Mouse (Mus musculus): ENCODE results near the gene 6030408B16Rik. TPM values are rescaled to one million over a fixed set of nuclear protein-coding genes. Genes with fewer than 3 reads are reported as not detected.

Gene 6030408B16Rik
- polyA plus RNA-seq, 1 experiment from 2014 or later, result 50.0 TPM

DNA sequence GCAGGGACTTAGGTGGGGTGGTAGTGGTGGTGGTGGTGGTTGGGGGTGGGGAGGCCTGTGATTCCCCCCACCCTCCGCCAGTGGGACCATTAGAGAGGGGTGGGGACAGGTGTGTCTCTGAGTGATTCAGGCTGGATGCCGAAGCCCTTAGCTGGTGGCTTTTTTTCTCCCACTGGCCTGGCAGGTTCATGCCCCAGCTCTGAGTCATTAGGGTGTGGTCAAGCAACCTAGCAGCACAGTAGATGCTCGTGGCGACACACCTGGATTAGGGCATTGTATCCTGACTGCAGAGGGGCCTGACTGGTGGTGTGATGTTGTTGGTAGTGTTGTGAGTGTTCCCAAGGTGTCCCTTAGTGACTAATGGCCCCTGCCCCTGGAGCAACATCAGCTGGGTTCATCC lies 38.1 kb downstream of the 6030408B16Rik start:
- no peak overlapping the region for H3K4me2 ChIP-seq
- WGBS, result 44% methylated on average over 4 of the region's 4 CpGs
- no peak overlapping the region for H3K27ac ChIP-seq

DNA sequence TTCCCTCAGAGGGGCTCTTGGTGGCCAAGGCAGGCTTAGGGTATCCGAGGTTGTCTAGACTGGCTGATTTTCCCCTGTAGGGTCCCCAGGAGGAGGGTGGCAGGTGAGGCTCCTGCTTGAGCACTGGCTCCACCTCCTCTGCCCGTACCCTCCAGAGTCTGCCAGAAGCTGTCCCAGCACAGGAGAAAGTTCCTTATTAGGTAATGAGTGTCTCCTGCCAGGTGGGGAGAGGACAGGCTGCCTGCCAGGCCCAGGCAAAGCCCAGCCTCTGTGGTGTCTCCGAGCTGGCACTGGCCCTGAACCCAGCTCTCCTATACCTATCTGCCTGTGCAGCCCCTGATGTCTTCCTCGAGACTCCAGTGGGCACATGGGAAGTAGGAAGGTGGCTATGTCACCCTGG lies 39.4 kb downstream of the 6030408B16Rik start:
- H3K36me3 ChIP-seq, result no peaks in the 10 kb centered on the region
- H3K4me2 ChIP-seq, result no peak overlapping the region
- no peaks in the 10 kb centered on the region for H3K27me3 ChIP-seq
- no peak overlapping the region for H3K4me3 ChIP-seq
- ATAC-seq (ENCODE audit: borderline replicate concordance, extremely low read depth, low FRiP score, low TSS enrichment), result 0 out of 2 replicates have a peak, but pooled peaks have one; percentile 10
- 50% methylated on average over 4 of the region's 4 CpGs for WGBS
- H3K4me1 ChIP-seq, result peaks cover 46% of the 10 kb centered on the region
- H3K9me3 ChIP-seq, result no peaks in the 10 kb centered on the region
- 0 out of 2 replicates have a peak overlapping the region, but pooled peaks have one; percentile 19 for H3K27ac ChIP-seq
- no peak overlapping the region for H3K9ac ChIP-seq

More for the DNA sequence above, 38.1 kb downstream of the 6030408B16Rik start:
- no peak for ATAC-seq (ENCODE audit: borderline replicate concordance, extremely low read depth, low FRiP score, low TSS enrichment)
- H3K4me3 ChIP-seq, result no peak overlapping the region
- no peak overlapping the region for H3K9ac ChIP-seq
- peaks cover 50% of the 10 kb centered on the region for H3K4me1 ChIP-seq
- no peaks in the 10 kb centered on the region for H3K9me3 ChIP-seq
- no peaks in the 10 kb centered on the region for H3K36me3 ChIP-seq
- H3K27me3 ChIP-seq, result no peaks in the 10 kb centered on the region

DNA sequence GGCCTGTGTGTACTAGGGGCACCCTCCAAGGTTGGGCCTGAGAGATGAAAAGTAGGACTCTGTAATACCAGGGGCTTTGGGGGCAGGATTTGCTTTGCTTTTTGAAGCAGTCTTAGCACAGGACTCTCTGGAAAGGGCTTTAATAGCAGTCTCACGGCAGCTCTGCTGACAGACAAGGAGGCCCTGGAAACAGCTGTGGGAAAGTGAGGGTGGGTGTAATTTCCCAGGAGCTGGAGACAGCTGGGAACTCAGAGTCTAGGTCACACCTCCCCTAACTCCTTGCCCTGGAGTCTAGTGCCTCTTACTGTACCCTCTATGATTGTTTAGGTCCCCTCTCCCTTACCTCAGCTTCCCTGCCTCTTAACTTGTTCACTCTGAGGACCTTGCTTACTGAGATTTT lies 40.2 kb downstream of the 6030408B16Rik start:
- no peak overlapping the region for H3K27ac ChIP-seq
- no peak overlapping the region for H3K4me3 ChIP-seq
- no peak for ATAC-seq (ENCODE audit: borderline replicate concordance, extremely low read depth, low FRiP score, low TSS enrichment)
- no peak overlapping the region for H3K9ac ChIP-seq
- peaks cover 46% of the 10 kb centered on the region for H3K4me1 ChIP-seq
- no peak overlapping the region for H3K4me2 ChIP-seq
- no peaks in the 10 kb centered on the region for H3K27me3 ChIP-seq
- H3K9me3 ChIP-seq, result no peaks in the 10 kb centered on the region
- 5% methylated on average over 1 of the region's 1 CpGs for WGBS
- H3K36me3 ChIP-seq, result no peaks in the 10 kb centered on the region

DNA sequence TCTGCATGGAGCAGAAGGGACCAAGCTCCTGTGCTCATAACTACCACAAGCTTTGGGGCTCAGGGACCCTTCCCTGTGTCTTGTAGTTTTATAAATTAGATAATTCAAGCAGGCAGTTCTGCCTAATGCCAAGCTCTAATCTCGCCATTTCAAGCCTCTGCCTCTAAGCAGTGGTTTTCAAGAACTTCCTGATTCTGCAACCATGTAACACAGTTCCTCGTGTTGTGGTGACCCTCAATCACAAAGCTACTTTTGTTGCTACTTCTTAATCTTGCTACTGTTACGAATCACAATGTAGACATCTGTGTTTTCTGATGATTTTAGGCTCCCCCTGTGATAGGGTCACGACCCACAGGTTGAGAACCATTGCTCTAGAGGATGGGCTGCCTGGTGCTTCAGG lies 40.6 kb downstream of the 6030408B16Rik start:
- Histone ChIP-seq H3K4me1 (peaks cover 46% of the 10 kb centered on the region), H3K27me3 (no peaks in the 10 kb centered on the region), H3K4me2 (no peak overlapping the region), H3K9me3 (no peaks in the 10 kb centered on the region), H3K4me3 (no peak overlapping the region), H3K36me3 (no peaks in the 10 kb centered on the region), H3K27ac (no peak overlapping the region), H3K9ac (no peak overlapping the region)
- no peak for ATAC-seq (ENCODE audit: borderline replicate concordance, extremely low read depth, low FRiP score, low TSS enrichment)
- WGBS, result 46% methylated on average over 4 of the region's 4 CpGs

DNA sequence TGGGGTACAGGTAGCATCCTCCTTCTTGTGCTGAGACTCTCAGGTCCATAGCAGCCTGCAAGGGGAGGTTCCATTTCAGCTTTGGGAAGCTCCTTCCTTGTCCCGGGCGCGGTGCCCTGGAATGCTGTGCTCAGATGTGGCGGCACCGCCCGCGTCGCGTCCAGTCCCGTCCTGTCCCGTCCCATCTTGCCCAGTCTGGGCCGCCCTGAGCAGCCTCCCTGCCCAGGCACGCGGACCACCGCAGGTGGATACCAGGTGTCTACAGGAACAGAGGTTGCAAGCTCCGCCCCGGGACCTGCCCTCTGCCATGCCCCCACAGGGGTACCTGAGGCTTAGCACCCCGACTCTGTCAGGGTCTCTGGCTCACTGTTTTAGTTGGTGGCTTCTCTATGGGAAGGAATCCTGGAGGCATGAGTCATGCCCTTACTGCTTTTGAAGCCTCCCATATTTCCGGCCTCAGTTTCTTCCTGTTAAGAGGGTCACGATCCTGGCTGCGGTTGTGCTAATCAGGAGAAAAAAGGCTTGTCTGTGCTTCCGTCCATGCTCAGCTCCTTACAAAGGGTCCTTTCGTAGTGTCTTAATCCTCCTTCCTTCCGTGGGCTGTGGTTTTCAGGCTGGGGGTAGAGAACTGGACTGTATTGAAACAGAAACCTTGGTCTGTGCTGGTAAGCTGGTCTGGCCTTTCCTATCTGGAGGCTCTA lies 43.6 kb downstream of the 6030408B16Rik start:
- Histone ChIP-seq H3K9ac (no peak overlapping the region), H3K9me3 (no peaks in the 10 kb centered on the region), H3K4me2 (peak overlapping the region; percentile 39), H3K27me3 (no peaks in the 10 kb centered on the region), H3K27ac (peak overlapping the region; percentile 79), H3K4me1 (peaks cover 26% of the 10 kb centered on the region), H3K36me3 (no peaks in the 10 kb centered on the region), H3K4me3 (no peak overlapping the region)
- ATAC-seq (ENCODE audit: borderline replicate concordance, extremely low read depth, low FRiP score, low TSS enrichment), result no peak
- 23% methylated on average over 24 of the region's 24 CpGs for WGBS

DNA sequence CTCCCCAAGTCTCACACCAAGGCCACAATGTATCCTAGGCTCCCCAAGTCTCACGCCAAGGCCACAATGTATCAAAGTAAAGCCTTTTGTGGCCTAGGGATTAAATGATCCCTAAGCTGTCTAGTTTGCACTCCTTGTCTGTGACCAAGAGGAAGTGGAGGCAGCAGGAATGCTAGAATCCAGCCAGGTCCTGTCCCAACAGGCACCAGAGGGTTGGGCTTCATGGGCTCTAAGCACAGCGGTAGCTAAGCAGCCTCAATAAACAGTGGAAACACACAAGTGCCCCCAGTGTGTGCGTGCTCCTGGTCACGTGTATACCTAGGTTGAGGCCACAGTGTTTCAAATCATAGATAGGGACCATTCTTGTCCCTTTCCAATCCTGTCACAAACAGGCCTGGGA lies 45.3 kb downstream of the 6030408B16Rik start:
- H3K27ac ChIP-seq, result no peak overlapping the region
- ATAC-seq (ENCODE audit: borderline replicate concordance, extremely low read depth, low FRiP score, low TSS enrichment), result no peak

DNA sequence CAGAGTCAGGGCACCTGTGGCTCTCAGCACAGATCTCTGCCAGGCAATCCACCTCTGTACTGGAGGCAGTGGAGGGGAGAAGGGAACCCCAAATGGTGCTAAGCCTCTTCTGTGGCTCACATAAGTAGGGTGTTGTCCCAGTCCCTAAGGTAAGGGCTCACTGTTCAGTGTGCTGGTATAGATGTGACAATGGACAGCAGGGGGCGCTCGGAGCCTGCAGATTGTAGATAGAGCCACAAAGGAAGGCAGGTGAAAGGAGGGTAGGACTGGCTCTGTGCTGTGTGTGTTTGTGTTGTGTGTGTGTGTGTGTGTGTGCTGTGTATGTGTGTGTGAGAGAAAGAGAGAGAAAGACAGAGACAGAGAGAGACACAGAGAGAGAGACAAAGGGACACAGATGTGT lies 46.5 kb downstream of the 6030408B16Rik start:
- Histone ChIP-seq H3K9me3 (no peaks in the 10 kb centered on the region), H3K36me3 (no peaks in the 10 kb centered on the region), H3K4me2 (no peak overlapping the region), H3K27ac (no peak overlapping the region), H3K4me3 (no peak overlapping the region), H3K4me1 (peaks cover 9% of the 10 kb centered on the region), H3K27me3 (no peaks in the 10 kb centered on the region), H3K9ac (no peak overlapping the region)
- ATAC-seq (ENCODE audit: borderline replicate concordance, extremely low read depth, low FRiP score, low TSS enrichment), result peak; percentile 78
- WGBS, result 0% methylated on average over 2 of the region's 2 CpGs

More for the DNA sequence above, 45.3 kb downstream of the 6030408B16Rik start:
- WGBS, result 73% methylated on average over 4 of the region's 4 CpGs
- H3K27me3 ChIP-seq, result no peaks in the 10 kb centered on the region
- H3K9me3 ChIP-seq, result no peaks in the 10 kb centered on the region
- no peaks in the 10 kb centered on the region for H3K36me3 ChIP-seq
- H3K4me3 ChIP-seq, result no peak overlapping the region
- no peak overlapping the region for H3K4me2 ChIP-seq
- peaks cover 11% of the 10 kb centered on the region for H3K4me1 ChIP-seq
- no peak overlapping the region for H3K9ac ChIP-seq

DNA sequence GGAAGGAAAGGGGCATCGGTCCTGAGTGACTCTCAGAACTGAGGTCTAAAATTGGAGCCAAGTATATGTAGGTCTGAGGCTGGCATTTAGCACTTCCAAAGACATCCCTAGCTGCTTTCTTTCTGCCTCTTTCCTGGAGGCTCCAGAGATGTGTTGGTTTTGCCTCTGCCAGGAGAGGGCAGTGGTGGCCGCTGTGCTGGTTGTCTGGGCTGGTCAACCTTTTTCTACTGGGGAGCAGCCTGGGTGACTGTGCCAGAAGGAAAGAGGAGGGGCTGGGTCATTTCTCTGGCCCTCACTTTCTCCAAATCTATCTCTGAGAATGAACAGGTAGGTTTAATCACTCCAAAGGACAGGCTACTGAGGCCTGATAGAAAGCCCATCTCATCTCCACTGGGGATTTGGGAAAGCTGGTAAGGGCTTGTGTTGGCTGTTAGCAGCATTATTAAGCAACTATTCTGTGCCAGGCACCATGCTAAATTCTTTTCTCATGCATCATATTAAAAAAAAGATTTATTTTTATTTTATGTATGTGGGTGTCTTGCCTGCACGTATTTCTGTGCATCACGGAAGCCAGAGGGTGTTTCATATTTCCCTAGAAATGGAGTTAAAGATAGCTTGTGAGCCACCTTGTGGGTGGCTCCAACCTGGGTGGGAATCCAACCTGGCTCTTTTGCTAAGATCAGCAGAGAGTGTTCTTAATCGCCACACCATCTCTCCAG lies 48.9 kb downstream of the 6030408B16Rik start:
- Histone ChIP-seq H3K4me2 (no peak overlapping the region), H3K27ac (no peak overlapping the region), H3K36me3 (no peaks in the 10 kb centered on the region), H3K9ac (no peak overlapping the region), H3K4me1 (no peaks in the 10 kb centered on the region), H3K9me3 (no peaks in the 10 kb centered on the region), H3K4me3 (no peak overlapping the region), H3K27me3 (no peaks in the 10 kb centered on the region)
- 65% methylated on average over 5 of the region's 5 CpGs for WGBS
- ATAC-seq (ENCODE audit: borderline replicate concordance, extremely low read depth, low FRiP score, low TSS enrichment), result no peak

Other genes starting within 250 kb of the 6030408B16Rik start
- gene Gm47841, start 245.8 kb upstream of the 6030408B16Rik start, polyA plus RNA-seq (2015; fragmentation: Nextera tagmentation; extraction: Ambion mirVana), result 0.19 TPM in 1 of 2 replicates, not detected in the other
- 0.19 and 0.24 TPM in 2 replicates for gene Fignl2, start 214.6 kb upstream of the 6030408B16Rik start, polyA plus RNA-seq (2015; fragmentation: Nextera tagmentation; extraction: Ambion mirVana)
- not detected in 2 replicates for gene Ankrd33, start 177.5 kb upstream of the 6030408B16Rik start, polyA plus RNA-seq (2015; fragmentation: Nextera tagmentation; extraction: Ambion mirVana)
- gene Acvrl1, start 164.7 kb upstream of the 6030408B16Rik start, polyA plus RNA-seq (2015; fragmentation: Nextera tagmentation; extraction: Ambion mirVana), result 68.2 and 72.4 TPM in 2 replicates
- gene Acvr1b, start 119.1 kb upstream of the 6030408B16Rik start, polyA plus RNA-seq (2015; fragmentation: Nextera tagmentation; extraction: Ambion mirVana), result 5.9 and 6.0 TPM in 2 replicates
- 6.9 and 7.9 TPM in 2 replicates for gene Grasp, start 69.0 kb upstream of the 6030408B16Rik start, polyA plus RNA-seq (2015; fragmentation: Nextera tagmentation; extraction: Ambion mirVana)
- 9.2 and 9.9 TPM in 2 replicates for gene Nr4a1, start 38.9 kb upstream of the 6030408B16Rik start, polyA plus RNA-seq (2015; fragmentation: Nextera tagmentation; extraction: Ambion mirVana)
- gene Atg101, start 8.9 kb upstream of the 6030408B16Rik start, polyA plus RNA-seq (2015; fragmentation: Nextera tagmentation; extraction: Ambion mirVana), result 74.5 and 76.8 TPM in 2 replicates
- 1.7 and 2.0 TPM in 2 replicates for gene Krt80, start 77.0 kb downstream of the 6030408B16Rik start, polyA plus RNA-seq (2015; fragmentation: Nextera tagmentation; extraction: Ambion mirVana)
- gene Krt7, start 117.8 kb downstream of the 6030408B16Rik start, polyA plus RNA-seq (2015; fragmentation: Nextera tagmentation; extraction: Ambion mirVana), result 152 and 158 TPM in 2 replicates
- 0.38 and 0.39 TPM in 2 replicates for gene Krt87, start 145.6 kb downstream of the 6030408B16Rik start, polyA plus RNA-seq (2015; fragmentation: Nextera tagmentation; extraction: Ambion mirVana)
- not detected in 2 replicates for gene Krt88, start 154.5 kb downstream of the 6030408B16Rik start, polyA plus RNA-seq (2015; fragmentation: Nextera tagmentation; extraction: Ambion mirVana)
- gene Krt81, start 170.5 kb downstream of the 6030408B16Rik start, polyA plus RNA-seq (2015; fragmentation: Nextera tagmentation; extraction: Ambion mirVana), result not detected in 2 replicates
- gene Krt86, start 180.3 kb downstream of the 6030408B16Rik start, polyA plus RNA-seq (2015; fragmentation: Nextera tagmentation; extraction: Ambion mirVana), result not detected in 2 replicates
- 0.13 TPM in 1 of 2 replicates, not detected in the other for gene Krt83, start 198.3 kb downstream of the 6030408B16Rik start, polyA plus RNA-seq (2015; fragmentation: Nextera tagmentation; extraction: Ambion mirVana)
- gene Gm49425, start 224.0 kb downstream of the 6030408B16Rik start, polyA plus RNA-seq (2015; fragmentation: Nextera tagmentation; extraction: Ambion mirVana), result not detected in 2 replicates
- gene Krt84, start 239.6 kb downstream of the 6030408B16Rik start, polyA plus RNA-seq (2015; fragmentation: Nextera tagmentation; extraction: Ambion mirVana), result not detected in 2 replicates

Measured in lung, embryonic 15.5 days (tissue).